In the genomic region with DNA sequence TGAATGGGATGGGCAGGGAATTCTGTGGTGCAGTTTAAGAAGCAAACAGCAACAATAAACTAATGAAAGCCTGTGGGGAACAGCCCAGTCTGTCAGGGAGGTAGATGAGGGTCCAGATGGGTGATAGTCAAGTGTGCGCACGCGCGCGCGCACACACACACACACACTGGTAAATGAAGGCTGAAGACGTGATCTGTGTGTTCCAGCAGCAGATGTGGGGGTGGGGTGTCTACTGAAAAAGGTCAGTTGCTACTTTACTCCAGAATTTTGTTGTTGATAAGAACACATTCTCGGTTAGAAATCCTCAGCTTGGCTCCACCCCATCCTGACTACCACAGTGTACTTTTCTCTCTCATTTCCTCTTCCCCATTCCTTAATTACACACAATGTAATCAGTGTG, we compare ENCODE assay signal across 27 mouse cellular contexts. TPM values are rescaled to one million over a fixed set of nuclear protein-coding genes. Genes with fewer than 3 reads are reported as not detected.
DNase-seq lines count a peak whose midpoint lies in the region; ATAC-seq and TF ChIP-seq lines count a peak whose summit lies in the region.
"Had no signal": no experiment of that assay in that cellular context is flagged by ENCODE, and none has a peak within 500 bp of the region (broad histone marks: within the 10 kb centered on the region; RNA-seq: fewer than 3 reads in every experiment).

No protein-coding gene starts in this region.

- H3K27ac ChIP-seq in liver, embryonic 15.5 days (replicated peaks): no peak overlapping the region
- H3K27ac ChIP-seq in stomach, embryonic 15.5 days: 0 out of 2 replicates have a peak overlapping the region, but pooled peaks have one; percentile 3
- H3K27ac ChIP-seq in left cerebral cortex, adult 2 months: no peak overlapping the region
- H3K27ac ChIP-seq: embryonic facial prominence, embryonic 12.5 days; forebrain, embryonic 12.5 days; heart, embryonic 15.5 days; hindbrain, embryonic 13.5 days; kidney, postnatal 0 days; limb, embryonic 12.5 days; neural tube, embryonic 15.5 days had no signal

- TF ChIP-seq CTCF in left cerebral cortex, adult 2 months (IDR thresholded peaks at IDR 0.05): no peak

- no peaks in the 10 kb centered on the region for H3K9me3 ChIP-seq in liver, embryonic 15.5 days (replicated peaks)
- no peaks in the 10 kb centered on the region for H3K9me3 ChIP-seq in stomach, embryonic 15.5 days
- H3K9me3 ChIP-seq: embryonic facial prominence, embryonic 12.5 days; forebrain, embryonic 12.5 days; heart, embryonic 15.5 days; hindbrain, embryonic 13.5 days; limb, embryonic 12.5 days; neural tube, embryonic 15.5 days had no signal

- peak; percentile 43 for DNase-seq in MEL-GATA-1-ER (ENCODE audit: extremely low read depth, low read depth)
- no peak for DNase-seq in left cerebral cortex, adult 2 months (ENCODE audit: extremely low spot score in 1 of 2, low spot score in 2 of 2)
- DNase-seq in thymus, postnatal 10 days (ENCODE audit: low spot score in 2 of 2): no peak
- no peak for DNase-seq in gastrocnemius, adult 8-10 months (ENCODE audit: low spot score in 2 of 2)
- DNase-seq in lung, postnatal 36 days: no peak
- DNase-seq: adrenal gland, postnatal 25 days; cerebellum, adult 11-12 months; cerebellum, postnatal 10 days; heart, postnatal 36 days; kidney, adult 18-20 months; lung, adult 2 months; lung, postnatal 14 days; thymus, adult 18-20 months; thymus, postnatal 4 days had no signal

- H3K4me2 ChIP-seq in liver, embryonic 15.5 days: no peak overlapping the region
- no peak overlapping the region for H3K4me2 ChIP-seq in stomach, embryonic 15.5 days
- H3K4me2 ChIP-seq: embryonic facial prominence, embryonic 12.5 days; forebrain, embryonic 12.5 days; heart, embryonic 15.5 days; hindbrain, embryonic 13.5 days; limb, embryonic 12.5 days; neural tube, embryonic 15.5 days had no signal

- 24% methylated on average over 8 of the region's 8 CpGs for WGBS in liver, embryonic 15.5 days (ENCODE audit: insufficient replicate concordance)
- WGBS in stomach, embryonic 15.5 days: 76% methylated on average over 8 of the region's 8 CpGs

- ATAC-seq in granulocyte monocyte progenitor cell, adult 5-6 weeks (replicated peaks; ENCODE audit: poor library complexity, severe bottlenecking): peak; percentile 48
- peak; percentile 76 for ATAC-seq in liver, embryonic 15.5 days (ENCODE audit: insufficient read depth)
- ATAC-seq in stomach, embryonic 15.5 days (ENCODE audit: insufficient read depth, low FRiP score, low read depth): no peak
- ATAC-seq: midbrain, embryonic 16.5 days had no signal

- intact Hi-C loops in left cerebral cortex, adult 2 months (cut with DNase I): no loop called here

- no peaks in the 10 kb centered on the region for H3K27me3 ChIP-seq in liver, embryonic 15.5 days
- H3K27me3 ChIP-seq in stomach, embryonic 15.5 days (replicated peaks): no peaks in the 10 kb centered on the region
- H3K27me3 ChIP-seq: embryonic facial prominence, embryonic 12.5 days; forebrain, embryonic 12.5 days; heart, embryonic 15.5 days; hindbrain, embryonic 13.5 days; limb, embryonic 12.5 days; neural tube, embryonic 15.5 days had no signal

- H3K9ac ChIP-seq in liver, embryonic 15.5 days: no peak overlapping the region
- no peak overlapping the region for H3K9ac ChIP-seq in stomach, embryonic 15.5 days
- H3K9ac ChIP-seq: embryonic facial prominence, embryonic 12.5 days; forebrain, embryonic 12.5 days; heart, embryonic 15.5 days; hindbrain, embryonic 13.5 days; limb, embryonic 12.5 days; neural tube, embryonic 15.5 days had no signal

- H3K4me1 ChIP-seq in liver, embryonic 15.5 days (replicated peaks): peaks cover 18% of the 10 kb centered on the region
- peaks cover 4% of the 10 kb centered on the region for H3K4me1 ChIP-seq in stomach, embryonic 15.5 days
- H3K4me1 ChIP-seq: heart, embryonic 15.5 days; neural tube, embryonic 15.5 days had no signal

- H3K36me3 ChIP-seq in liver, embryonic 15.5 days (replicated peaks): no peaks in the 10 kb centered on the region
- 0 out of 2 replicates have a peak, but pooled peaks cover 3% of the 10 kb centered on the region for H3K36me3 ChIP-seq in stomach, embryonic 15.5 days
- H3K36me3 ChIP-seq: heart, embryonic 15.5 days; hindbrain, embryonic 13.5 days; neural tube, embryonic 15.5 days had no signal

- no peak overlapping the region for H3K4me3 ChIP-seq in liver, embryonic 15.5 days (replicated peaks)
- H3K4me3 ChIP-seq in stomach, embryonic 15.5 days (replicated peaks): no peak overlapping the region
- no peak overlapping the region for H3K4me3 ChIP-seq in left cerebral cortex, adult 2 months
- H3K4me3 ChIP-seq: embryonic facial prominence, embryonic 12.5 days; erythroblast, embryonic 14.5 days; forebrain, embryonic 12.5 days; heart, embryonic 15.5 days; hindbrain, embryonic 13.5 days; limb, embryonic 12.5 days; neural tube, embryonic 15.5 days had no signal

RNA-seq across cellular contexts. Expression of gene Hmga2, which starts 17.4 kb away (rescaled TPM):
- total RNA-seq in granulocyte monocyte progenitor cell, adult 5-6 weeks (2014; fragmentation: Nextera tagmentation): 0.60 and 4.5 TPM in 2 replicates
- 0.15 and 0.78 TPM in 2 replicates for total RNA-seq in granulocyte monocyte progenitor cell, adult 5-6 weeks (2017)
- 1.7 and 2.1 TPM in 2 replicates for polyA plus RNA-seq in liver, embryonic 15.5 days (2015; fragmentation: Nextera tagmentation; extraction: Ambion mirVana)
- polyA plus RNA-seq in stomach, embryonic 15.5 days (2015; fragmentation: Nextera tagmentation; extraction: Ambion mirVana): 29.3 TPM in 2 replicates
- under 1 TPM; 0.25 to 0.26 TPM for total RNA-seq in left cerebral cortex, adult 2 months (2021)
- under 1 TPM in 3 of 4 experiments, not detected in 1; 0.07 to 0.17 (median 0.08) TPM for total RNA-seq in gastrocnemius, adult 8-10 months (2022)
- total RNA-seq: heart, postnatal 36 days had no signal
- polyA plus RNA-seq: lung, adult 2 months; spleen, adult 2 months had no signal
